Mouse (Mus musculus) liver, embryonic 14.5 days (tissue): Measurements from ENCODE around the gene Nfkbie. TPM values are rescaled to one million over a fixed set of nuclear protein-coding genes. Genes with fewer than 3 reads are reported as not detected.

ENCODE experiments used
- ATAC-seq: fragments of 200-750 bp; cut with Nextera tagmentation; 2 replicates; pipeline ENCODE4 v1.8.0; 2017; ENCODE audit warnings: moderate number of reproducible peaks, mild to moderate bottlenecking, moderate library complexity; ENCODE audit not compliant: insufficient read depth
- DNase-seq, 3 experiments: peaks; one replicate each; pipeline ENCODE4 v3.0.0-alpha.2; 2012 to 2013; ENCODE audit warnings: low read depth in 3 of 3, low spot score in 3 of 3
- H3K27ac ChIP-seq: fragments of 300-500 bp; sonication (generic); 2 replicates; pipeline ENCODE4 v1.5.1; 2014; ENCODE audit warnings: moderate library complexity, mild to moderate bottlenecking, control low read depth, inconsistent platforms
- H3K27me3 ChIP-seq: fragments of 300-500 bp; sonication (generic); 2 replicates; pipeline ENCODE4 v1.6.1; 2014; ENCODE audit warnings: mild to moderate bottlenecking, low read length, moderate library complexity; ENCODE audit not compliant: control insufficient read depth, insufficient read depth
- H3K36me3 ChIP-seq: fragments of 300-500 bp; sonication (generic); replicated peaks from 2 replicates; pipeline ENCODE4 v1.6.1; 2014; ENCODE audit warnings: low read depth; ENCODE audit not compliant: control insufficient read depth, insufficient read depth
- H3K4me1 ChIP-seq, 2 experiments: fragments of 200-500 bp in 1 of 2; fragments of 300-500 bp in 1 of 2; sonication (generic) in 1 of 2; replicated peaks; 2 replicates each; pipeline ENCODE4 v1.6.1; 2012 to 2014; ENCODE audit warnings: antibody characterized with exemption in 1 of 2, inconsistent platforms in 1 of 2, low read length in 1 of 2; ENCODE audit not compliant: control insufficient read depth in 2 of 2, insufficient read depth in 2 of 2
- H3K4me2 ChIP-seq: fragments of 300-500 bp; sonication (generic); 2 replicates; pipeline ENCODE4 v1.6.1; 2014; ENCODE audit warnings: low read depth, mild to moderate bottlenecking, control low read depth, moderate library complexity
- H3K4me3 ChIP-seq, 2 experiments: fragments of 200-500 bp in 1 of 2; fragments of 300-500 bp in 1 of 2; sonication (generic) in 1 of 2; 2 replicates each; pipeline ENCODE4 v1.5.1; 2012 to 2014; ENCODE audit warnings: low read depth in 2 of 2, low read length in 2 of 2, mild to moderate bottlenecking in 2 of 2, control low read depth in 1 of 2, inconsistent platforms in 1 of 2, moderate library complexity in 1 of 2; ENCODE audit not compliant: insufficient read depth in 1 of 2
- H3K9ac ChIP-seq: fragments of 300-500 bp; sonication (generic); replicated peaks from 2 replicates; pipeline ENCODE4 v1.6.1; 2014; ENCODE audit warnings: mild to moderate bottlenecking, control low read depth, moderate library complexity
- H3K9me3 ChIP-seq: fragments of 300-500 bp; sonication (generic); 2 replicates; pipeline ENCODE4 v1.6.1; 2016; ENCODE audit warnings: low read length, mixed read lengths; ENCODE audit not compliant: control insufficient read depth
- CTCF ChIP-seq: IDR thresholded peaks from 2 replicates; pipeline ENCODE4 v1.5.1; 2016; ENCODE audit warnings: antibody characterized with exemption, low read depth, control low read depth
- EP300 ChIP-seq: IDR thresholded peaks from 2 replicates; pipeline ENCODE4 v1.6.1; 2016; ENCODE audit warnings: antibody characterized with exemption, low read depth
- WGBS: fragments of 180-500 bp; shearing (Covaris S2); extraction: QIAGEN DNeasy Blood & Tissue Kit; methylation state at CpG from one replicate; pipeline ENCODE4 v1.1.7; 2014; ENCODE audit not compliant: insufficient replicate concordance; 5-methylcytosine and 5-hydroxymethylcytosine counted together
- polyA plus RNA-seq, 2 experiments: library from polyadenylated mRNA; depleted of rRNA in 1 of 2; stranded (reverse) in 1 of 2; unstranded in 1 of 2; fragments of >200 nt; fragmentation: Nextera tagmentation in 1 of 2; extraction: Ambion mirVana in 1 of 2; gene quantifications; 2 replicates each; pipeline versions ENCODE4 v1.2.1 to v1.2.3; 2012 to 2014

Gene Nfkbie
- polyA plus RNA-seq, 2 experiments = 0.65 to 0.66 TPM

DNA sequence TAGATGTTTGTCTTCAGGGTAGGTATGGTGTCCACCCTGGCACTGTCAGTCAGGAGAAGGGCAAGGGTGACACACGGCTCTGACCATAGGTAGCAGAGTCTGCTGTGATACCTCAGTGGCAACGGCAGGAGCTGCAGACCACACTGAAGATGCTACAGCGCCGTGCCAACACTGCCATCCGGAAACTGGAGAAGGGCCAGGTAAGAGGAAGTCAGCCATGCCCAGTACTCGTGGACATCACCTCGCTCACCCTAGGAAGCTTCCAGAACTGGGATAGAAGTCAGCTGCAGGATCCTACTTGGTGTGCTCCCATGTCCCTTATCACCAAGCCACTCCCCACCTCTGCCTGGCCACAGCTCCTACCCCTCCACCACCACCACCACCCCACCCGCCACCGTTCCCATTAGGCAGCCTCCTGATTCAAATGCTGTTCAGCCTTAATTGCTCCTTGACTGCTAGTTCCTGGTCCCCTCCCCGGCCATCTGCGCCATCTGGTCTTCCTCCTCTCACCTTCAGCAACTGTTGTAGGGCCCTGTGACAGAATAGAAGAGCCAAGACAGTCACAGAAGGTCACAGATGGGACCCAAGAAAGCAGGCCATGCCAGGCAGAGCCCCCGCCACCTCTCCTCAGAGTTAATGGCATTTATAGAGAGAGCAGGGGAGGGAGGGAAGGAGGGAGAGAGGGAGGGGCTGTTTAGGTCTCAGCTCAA lies 36.6 kb upstream of the Nfkbie start:
- no peak overlapping the region for H3K4me2 ChIP-seq
- DNase-seq = no peak
- H3K4me1 ChIP-seq = peaks cover 0 to 4% of the 10 kb centered on the region in 2 experiments; a peak in 1 of 4 replicates
- no peaks in the 10 kb centered on the region for H3K9me3 ChIP-seq
- no peak overlapping the region for H3K4me3 ChIP-seq
- ATAC-seq = no peak
- H3K36me3 ChIP-seq = no peaks in the 10 kb centered on the region
- no peak for TF ChIP-seq CTCF
- no peak for TF ChIP-seq EP300
- no peak overlapping the region for H3K9ac ChIP-seq
- H3K27me3 ChIP-seq = no peaks in the 10 kb centered on the region
- 67% methylated on average over 12 of the region's 12 CpGs for WGBS
- H3K27ac ChIP-seq = no peak overlapping the region

DNA sequence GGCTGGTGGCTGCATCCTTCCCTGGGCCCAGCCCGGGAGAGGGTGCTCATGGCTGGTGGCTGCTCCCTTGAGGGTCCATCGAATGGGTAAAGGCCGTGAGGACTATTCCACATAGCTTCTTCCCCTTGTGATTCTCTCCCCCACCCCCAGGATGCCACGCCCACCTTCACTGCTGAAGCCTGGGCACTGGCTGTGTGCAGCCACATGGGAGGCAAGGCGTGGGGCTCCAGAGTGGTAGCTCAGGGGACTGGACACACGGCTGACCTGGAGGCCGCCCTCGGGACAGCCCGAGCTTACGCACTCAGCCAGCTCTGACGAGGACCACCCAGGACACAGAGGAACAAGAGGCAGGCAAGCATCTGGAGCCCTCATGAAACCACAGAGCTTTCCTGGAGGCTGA lies 35.4 kb upstream of the Nfkbie start:
- WGBS = 70% methylated on average over 11 of the region's 11 CpGs
- H3K27ac ChIP-seq = no peak overlapping the region
- no peak overlapping the region for H3K4me2 ChIP-seq
- no peak for ATAC-seq
- no peaks in the 10 kb centered on the region for H3K9me3 ChIP-seq
- no peaks in the 10 kb centered on the region for H3K36me3 ChIP-seq
- DNase-seq = no peak
- no peak overlapping the region for H3K4me3 ChIP-seq
- no peak for TF ChIP-seq CTCF
- no peak for TF ChIP-seq EP300
- peaks cover 0 to 4% of the 10 kb centered on the region in 2 experiments; a peak in 1 of 4 replicates for H3K4me1 ChIP-seq
- H3K9ac ChIP-seq = no peak overlapping the region
- H3K27me3 ChIP-seq = no peaks in the 10 kb centered on the region

DNA sequence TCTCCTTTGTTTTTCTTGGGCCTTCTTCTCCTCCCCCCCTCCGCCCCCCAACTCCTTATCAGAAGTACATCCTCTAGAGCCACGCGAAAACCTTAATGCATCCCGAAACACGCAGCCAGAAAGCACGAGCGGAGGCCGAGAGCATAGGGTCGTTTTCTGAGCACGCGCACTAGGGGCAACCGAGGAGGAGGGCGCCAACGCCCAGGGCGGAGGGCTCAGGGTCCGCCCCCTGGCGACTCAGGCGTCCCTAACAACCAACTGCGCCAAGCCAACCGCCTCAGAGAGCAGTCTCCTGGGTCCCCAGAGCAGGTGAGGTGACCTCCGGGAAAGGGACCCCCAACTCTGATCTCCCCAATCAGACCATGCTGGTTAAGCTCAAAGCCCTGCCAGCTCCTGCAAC lies 32.2 kb upstream of the Nfkbie start, which contains the start of gene Tcte1:
Tcte1 (plus strand) TSS at position 172 of the 400 bp plus-strand sequence.
- no peaks in the 10 kb centered on the region for H3K9me3 ChIP-seq
- H3K9ac ChIP-seq = no peak within 1 kb of the TSS

DNA sequence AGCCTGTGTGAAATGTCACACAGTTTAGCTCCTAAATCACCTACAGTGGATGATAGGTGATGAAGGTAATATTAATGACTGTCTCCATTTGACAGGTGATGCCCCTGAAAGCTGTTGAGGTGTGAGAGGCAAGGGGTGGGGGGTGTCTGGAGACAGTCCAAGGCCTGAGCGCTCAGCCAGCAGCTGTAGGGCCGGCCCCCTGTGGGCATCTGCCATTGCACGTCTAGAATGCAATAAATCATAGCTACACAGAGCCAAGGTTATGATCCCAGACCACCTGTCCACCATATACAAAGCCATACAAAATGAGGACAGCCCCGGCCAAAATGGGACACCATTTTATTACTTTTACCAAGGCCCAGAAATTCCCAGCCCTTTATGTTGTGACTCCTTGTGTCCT lies 30.5 kb upstream of the Nfkbie start:
- Histone ChIP-seq H3K27ac (no peak overlapping the region), H3K36me3 (no peaks in the 10 kb centered on the region), H3K9ac (no peak overlapping the region), H3K4me1 (peaks cover 0 to 4% of the 10 kb centered on the region in 2 experiments; a peak in 1 of 4 replicates), H3K27me3 (peaks cover 3% of the 10 kb centered on the region), H3K4me3 (no peak overlapping the region), H3K9me3 (no peaks in the 10 kb centered on the region), H3K4me2 (no peak overlapping the region)
- 47% methylated on average over 4 of the region's 4 CpGs for WGBS
- TF ChIP-seq EP300 = no peak
- TF ChIP-seq CTCF = no peak
- DNase-seq = no peak
- ATAC-seq = no peak

More for the DNA sequence above, 32.2 kb upstream of the Nfkbie start, which contains the start of gene Tcte1:
- Histone ChIP-seq H3K4me3 (no peak within 1 kb of the TSS), H3K36me3 (no peaks in the 10 kb centered on the region), H3K27me3 (no peaks in the 10 kb centered on the region), H3K4me1 (peaks cover 0 to 4% of the 10 kb centered on the region in 2 experiments; a peak in 1 of 4 replicates), H3K4me2 (peak within 1 kb of the TSS; percentile 31), H3K27ac (no peak within 1 kb of the TSS)
- WGBS = under 1% methylated on average over 21 of the region's 21 CpGs
- ATAC-seq (no peak), DNase-seq (no peak)
- TF ChIP-seq EP300 (no peak), CTCF (no peak)

DNA sequence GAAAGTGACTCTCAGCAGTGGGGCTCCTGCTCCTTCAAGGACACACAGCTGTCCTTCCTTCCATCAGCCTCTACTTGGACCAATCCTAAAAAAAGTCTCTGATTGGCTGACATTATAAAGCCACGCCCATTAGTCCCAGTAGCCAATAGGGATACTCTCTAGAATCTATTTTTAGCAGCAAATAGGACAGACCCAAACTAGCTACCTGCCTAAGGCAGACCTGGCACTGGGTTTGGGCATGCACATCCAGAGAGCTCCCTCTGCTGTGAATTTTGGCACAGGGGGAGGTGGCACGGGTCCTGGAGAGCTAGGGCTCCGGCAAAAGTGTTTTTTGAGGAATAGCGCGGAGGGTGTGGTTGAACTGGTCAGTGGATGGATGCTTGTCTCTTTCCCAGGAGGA lies 28.9 kb upstream of the Nfkbie start:
- Histone ChIP-seq H3K27me3 (peaks cover 3% of the 10 kb centered on the region), H3K4me1 (peaks cover 0 to 4% of the 10 kb centered on the region in 2 experiments; a peak in 1 of 4 replicates), H3K27ac (no peak overlapping the region), H3K36me3 (no peaks in the 10 kb centered on the region), H3K4me2 (no peak overlapping the region), H3K4me3 (no peak overlapping the region), H3K9me3 (no peaks in the 10 kb centered on the region), H3K9ac (no peak overlapping the region)
- DNase-seq = no peak
- ATAC-seq = no peak
- 30% methylated on average over 5 of the region's 5 CpGs for WGBS
- TF ChIP-seq EP300 (no peak), CTCF (no peak)
